Mouse (Mus musculus) C2C12 (cell line): ENCODE data around the gene Clec16a. TPM values are rescaled to one million over a fixed set of nuclear protein-coding genes. Genes with fewer than 3 reads are reported as not detected.

Source experiments
- H3K27me3 ChIP-seq: one replicate; pipeline ENCODE4 v1.6.1; 2011; ENCODE audit not compliant: control insufficient read depth, insufficient read depth, insufficient read length
- H3K36me3 ChIP-seq: one replicate; pipeline ENCODE4 v1.6.1; 2011; ENCODE audit not compliant: control insufficient read depth, insufficient read depth
- H3K4me3 ChIP-seq: one replicate; pipeline ENCODE4 v1.5.1; 2011; ENCODE audit warnings: mild to moderate bottlenecking, control low read depth; ENCODE audit not compliant: poor library complexity, insufficient read depth, severe bottlenecking
- H3K79me2 ChIP-seq: one replicate; pipeline ENCODE4 v1.6.1; 2011; ENCODE audit not compliant: control insufficient read depth, insufficient read depth
- H3K79me3 ChIP-seq: one replicate; pipeline ENCODE4 v1.6.1; 2011; ENCODE audit warnings: low read depth, control low read depth
- H3ac ChIP-seq: one replicate; pipeline ENCODE3; 2011; ENCODE audit warnings: low read depth; ENCODE audit not compliant: control insufficient read depth, insufficient read length
- CEBPB ChIP-seq: IDR thresholded peaks from one replicate; pipeline ENCODE4 v1.6.1; 2011; ENCODE audit warnings: low read depth, mild to moderate bottlenecking, control low read depth, moderate library complexity
- CTCF ChIP-seq: IDR thresholded peaks from one replicate; pipeline ENCODE4 v1.5.1; 2011; ENCODE audit not compliant: control insufficient read depth, insufficient read depth, insufficient read length
- FOSL1 ChIP-seq: IDR thresholded peaks from one replicate; pipeline ENCODE4 v1.8.0; 2011; ENCODE audit warnings: mild to moderate bottlenecking, low read length; ENCODE audit not compliant: poor library complexity, insufficient read depth, severe bottlenecking
- MAX ChIP-seq: IDR thresholded peaks from one replicate; pipeline ENCODE4 v1.6.1; 2011; ENCODE audit warnings: mild to moderate bottlenecking, control low read depth
- MYOD1 ChIP-seq: IDR thresholded peaks from one replicate; pipeline ENCODE4 v1.6.1; 2011; ENCODE audit warnings: low read depth; ENCODE audit not compliant: control insufficient read depth, insufficient read length
- MYOG ChIP-seq: IDR thresholded peaks from one replicate; pipeline ENCODE4 v1.6.1; 2011; ENCODE audit not compliant: control insufficient read depth, insufficient read length; ENCODE audit errors: extremely low read depth
- USF1 ChIP-seq: IDR thresholded peaks from one replicate; pipeline ENCODE4 v1.6.1; 2011; ENCODE audit warnings: low read depth, mild to moderate bottlenecking, control low read depth, moderate library complexity
- polyA plus RNA-seq: library from polyadenylated mRNA; unstranded; fragments of >200 nt; fragmentation: generic; extraction: Trizol; gene quantifications from one replicate; pipeline ENCODE4 v1.2.1, GENCODE M21; 2012; ENCODE audit warnings: missing spikeins

Clec16a gene
- polyA plus RNA-seq, 1 experiment, result 10.0 TPM

GRCm38 (mm10) chr16:10762569-10763180 lies 217.5 kb downstream of the Clec16a start:
- Histone ChIP-seq H3ac (no peak overlapping the region), H3K79me3 (no peaks in the 10 kb centered on the region), H3K79me2 (no peaks in the 10 kb centered on the region), H3K4me3 (no peak overlapping the region), H3K27me3 (no peaks in the 10 kb centered on the region), H3K36me3 (no peaks in the 10 kb centered on the region)
- TF ChIP-seq MAX, result no peak

GRCm38 (mm10) chr16:10763540-10764264 lies 218.6 kb downstream of the Clec16a start:
- H3K27me3 ChIP-seq, result no peaks in the 10 kb centered on the region
- TF ChIP-seq MAX (no peak), CTCF (no peak), MYOG (no peak)
- no peaks in the 10 kb centered on the region for H3K79me2 ChIP-seq
- no peak overlapping the region for H3K4me3 ChIP-seq
- no peaks in the 10 kb centered on the region for H3K36me3 ChIP-seq
- H3K79me3 ChIP-seq, result no peaks in the 10 kb centered on the region
- no peak overlapping the region for H3ac ChIP-seq

DNA sequence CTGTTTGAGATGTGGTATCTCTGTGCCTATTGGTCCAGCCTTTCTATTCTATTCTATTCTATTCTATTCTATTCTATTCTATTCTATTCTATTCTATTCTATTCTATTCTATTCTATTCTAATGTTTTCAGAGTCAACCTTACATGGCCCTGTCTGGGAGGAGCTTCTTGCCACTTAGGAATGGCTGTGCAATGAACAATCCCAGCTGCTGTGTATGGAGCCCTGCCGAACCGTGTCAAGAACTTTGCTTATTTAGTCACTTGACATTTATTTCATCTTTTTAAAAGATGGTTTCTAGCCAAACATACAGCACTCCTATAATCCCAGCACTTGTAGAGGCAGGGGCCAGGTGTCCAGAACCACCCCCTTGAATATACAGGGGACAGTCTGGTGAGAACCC lies 219.2 kb downstream of the Clec16a start:
- H3ac ChIP-seq, result no peak overlapping the region
- no peaks in the 10 kb centered on the region for H3K79me2 ChIP-seq
- H3K79me3 ChIP-seq, result no peaks in the 10 kb centered on the region
- H3K27me3 ChIP-seq, result no peaks in the 10 kb centered on the region
- TF ChIP-seq CEBPB (no peak), CTCF (no peak), MYOD1 (no peak), USF1 (no peak), MYOG (no peak), MAX (no peak), FOSL1 (no peak)
- H3K36me3 ChIP-seq, result no peaks in the 10 kb centered on the region
- no peak overlapping the region for H3K4me3 ChIP-seq

GRCm38 (mm10) chr16:10767158-10767557 lies 222.0 kb downstream of the Clec16a start:
- Histone ChIP-seq H3K36me3 (no peaks in the 10 kb centered on the region), H3K79me2 (no peaks in the 10 kb centered on the region), H3K27me3 (no peaks in the 10 kb centered on the region), H3ac (no peak overlapping the region), H3K79me3 (no peaks in the 10 kb centered on the region), H3K4me3 (no peak overlapping the region)
- TF ChIP-seq CTCF, result no peak
- no peak for TF ChIP-seq MYOG
- no peak for TF ChIP-seq USF1
- TF ChIP-seq FOSL1, result no peak

GRCm38 (mm10) chr16:10768821-10769220 lies 223.7 kb downstream of the Clec16a start:
- no peaks in the 10 kb centered on the region for H3K79me2 ChIP-seq
- H3ac ChIP-seq, result no peak overlapping the region
- H3K79me3 ChIP-seq, result no peaks in the 10 kb centered on the region
- H3K36me3 ChIP-seq, result no peaks in the 10 kb centered on the region
- no peak overlapping the region for H3K4me3 ChIP-seq
- TF ChIP-seq MAX (no peak), USF1 (no peak), CEBPB (no peak), CTCF (no peak), FOSL1 (no peak), MYOG (no peak), MYOD1 (no peak)
- H3K27me3 ChIP-seq, result no peaks in the 10 kb centered on the region

DNA sequence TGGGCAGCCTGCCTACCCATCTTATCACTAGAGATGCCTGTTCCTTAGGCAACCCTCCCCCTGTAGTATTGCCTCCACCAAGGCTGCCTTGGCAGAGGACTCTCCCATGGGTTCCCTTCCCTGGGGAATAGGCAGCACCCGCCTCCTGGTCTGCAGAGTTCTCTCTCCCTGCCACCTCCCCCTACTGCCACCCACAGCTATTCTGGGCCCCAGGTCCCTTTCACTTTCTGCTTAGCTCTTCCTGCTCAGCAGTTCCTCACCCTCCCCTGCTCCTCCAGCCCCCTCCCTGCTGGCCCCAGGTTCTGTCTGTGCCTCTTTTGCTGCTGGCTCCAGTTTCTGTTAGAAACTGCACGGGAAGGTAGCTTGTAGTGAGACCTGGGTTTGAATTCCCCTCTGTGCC lies 224.5 kb downstream of the Clec16a start:
- Histone ChIP-seq H3K79me3 (no peaks in the 10 kb centered on the region), H3ac (no peak overlapping the region), H3K27me3 (no peaks in the 10 kb centered on the region), H3K36me3 (no peaks in the 10 kb centered on the region), H3K79me2 (no peaks in the 10 kb centered on the region), H3K4me3 (no peak overlapping the region)
- no peak for TF ChIP-seq CTCF
- no peak for TF ChIP-seq MYOG
- no peak for TF ChIP-seq CEBPB
